Mouse (Mus musculus): Measurements from ENCODE around the gene Ttk.
A peak's percentile ranks its signal among the peaks of the same experiment; 100 is the strongest.

The Ttk gene

GRCm38 (mm10) chr9:83833811-83834747 is at the start of gene Ttk:
Gene Ttk (plus strand): TSS chr9:83834689.
- DNase-seq (ENCODE audit: low spot score in 2 of 2): peak; percentile 86 to 90

DNA sequence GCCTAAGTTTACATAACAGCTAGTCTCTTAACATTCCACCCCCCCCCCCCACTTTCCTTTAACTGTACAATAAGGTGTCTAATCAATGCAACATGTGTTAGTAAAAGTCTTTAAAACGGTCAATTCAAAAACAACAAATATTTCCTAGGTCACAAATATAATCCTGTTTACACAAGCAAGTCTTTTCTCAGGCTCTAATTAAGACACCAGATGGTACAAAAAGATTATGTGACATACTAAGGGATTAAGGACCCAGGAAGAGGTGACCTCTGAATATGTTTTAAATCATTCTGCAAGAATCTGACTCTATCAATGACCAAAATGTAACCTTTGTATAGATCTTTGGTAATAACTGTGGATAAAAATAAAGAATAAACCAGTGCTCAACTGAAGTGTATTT is 49.0 kb upstream of the Ttk start:
- no peak for DNase-seq (ENCODE audit: low spot score in 2 of 2)

DNA sequence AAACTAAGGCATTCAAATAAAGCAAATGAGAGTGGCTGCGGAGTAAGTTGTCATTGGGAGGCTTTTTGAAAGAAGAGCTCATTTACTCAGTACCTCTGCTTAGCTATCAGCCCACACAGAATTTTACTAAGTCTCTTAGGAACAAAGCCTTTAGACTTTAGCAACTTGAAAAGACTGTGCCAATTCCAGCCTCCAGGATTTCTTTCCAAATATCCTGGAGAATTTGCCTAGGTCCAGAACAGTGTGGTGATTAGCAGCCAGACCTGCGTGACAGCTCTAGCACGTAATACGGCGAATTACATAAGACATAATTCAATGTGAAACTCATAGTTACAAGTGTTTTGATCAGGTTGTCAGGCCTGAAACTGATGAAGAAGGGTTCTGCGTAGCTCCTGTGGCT is 45.2 kb upstream of the Ttk start:
- DNase-seq (ENCODE audit: low spot score in 2 of 2): no peak

DNA sequence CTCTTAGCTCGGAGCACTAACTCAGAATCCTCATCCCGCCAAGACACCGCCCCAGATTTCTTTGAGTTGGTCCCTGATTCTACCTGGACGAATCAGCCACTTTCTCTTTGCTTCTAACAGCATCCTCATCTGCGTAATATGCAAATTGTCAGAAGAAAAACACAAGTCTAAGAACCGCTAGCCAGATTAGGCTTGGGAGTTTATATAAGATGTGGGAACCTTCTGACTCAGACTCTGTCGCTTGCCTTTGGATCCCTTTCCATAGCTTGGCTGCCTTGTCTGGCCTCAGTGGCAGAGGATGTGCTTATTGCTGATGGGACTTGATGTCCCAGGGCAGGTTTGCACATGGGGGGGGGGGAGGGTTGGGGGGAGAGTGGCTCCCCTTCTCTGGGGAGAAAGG is 37.6 kb upstream of the Ttk start:
- DNase-seq (ENCODE audit: low spot score in 2 of 2): no peak

DNA sequence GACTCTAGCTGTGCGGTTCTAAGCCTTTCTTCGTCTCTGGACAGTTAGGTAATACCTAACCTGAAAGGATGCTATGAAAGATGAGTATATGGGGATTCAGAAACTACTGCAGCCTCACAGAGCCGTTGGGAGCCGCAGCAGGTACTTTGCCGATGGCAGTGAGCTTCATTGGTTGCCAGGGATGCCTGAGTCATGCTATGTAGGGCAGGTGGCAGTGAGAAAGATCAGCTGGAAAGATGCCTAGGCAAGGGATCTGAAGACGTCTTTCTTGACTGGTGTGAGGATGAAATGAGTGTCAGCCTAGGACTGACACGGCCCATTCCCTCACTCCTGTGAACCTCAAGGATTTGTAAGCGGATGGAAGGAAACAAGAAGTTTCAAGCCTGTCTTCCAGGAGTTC is 36.6 kb upstream of the Ttk start:
- no peak for DNase-seq (ENCODE audit: low spot score in 2 of 2)

GRCm38 (mm10) chr9:83804341-83804740 is 30.1 kb upstream of the Ttk start:
- DNase-seq (ENCODE audit: low spot score in 2 of 2): no peak

- DNase-seq (ENCODE audit: low spot score in 2 of 2): peak; percentile 36 to 46
Observed at GRCm38 (mm10) chr9:83805164-83805976, 29.1 kb upstream of the Ttk start.

GRCm38 (mm10) chr9:83805977-83806815 is 28.3 kb upstream of the Ttk start, which contains the start of gene Elovl4:
Gene Elovl4 (minus strand): TSS chr9:83806277.
- peak; percentile 79 to 87 for DNase-seq (ENCODE audit: low spot score in 2 of 2)

- no peak for DNase-seq (ENCODE audit: low spot score in 2 of 2)
Observed at GRCm38 (mm10) chr9:83807562-83807961, 26.9 kb upstream of the Ttk start.

GRCm38 (mm10) chr9:83819188-83819587 is 15.3 kb upstream of the Ttk start:
- no peak for DNase-seq (ENCODE audit: low spot score in 2 of 2)

DNA sequence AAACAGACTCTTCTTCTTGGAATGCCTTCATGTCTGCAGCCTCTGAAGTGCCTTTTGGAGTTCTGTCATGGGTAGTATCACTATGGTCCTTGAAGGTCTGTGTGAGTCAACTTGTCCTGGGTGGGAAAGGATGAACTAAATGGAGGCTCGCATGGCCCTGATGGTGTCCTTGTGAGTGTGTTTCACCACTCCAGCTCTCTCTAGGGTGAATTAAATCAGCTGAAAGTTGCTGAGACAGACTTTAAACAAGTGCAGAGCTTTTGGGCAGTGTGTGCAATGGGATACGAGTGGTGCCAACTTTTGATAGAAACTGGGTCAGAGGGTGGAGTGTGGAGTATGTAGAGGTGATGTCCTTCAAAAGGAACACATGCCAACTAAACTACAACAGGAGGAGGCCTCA is 13.5 kb upstream of the Ttk start:
- no peak for DNase-seq (ENCODE audit: low spot score in 2 of 2)

DNA sequence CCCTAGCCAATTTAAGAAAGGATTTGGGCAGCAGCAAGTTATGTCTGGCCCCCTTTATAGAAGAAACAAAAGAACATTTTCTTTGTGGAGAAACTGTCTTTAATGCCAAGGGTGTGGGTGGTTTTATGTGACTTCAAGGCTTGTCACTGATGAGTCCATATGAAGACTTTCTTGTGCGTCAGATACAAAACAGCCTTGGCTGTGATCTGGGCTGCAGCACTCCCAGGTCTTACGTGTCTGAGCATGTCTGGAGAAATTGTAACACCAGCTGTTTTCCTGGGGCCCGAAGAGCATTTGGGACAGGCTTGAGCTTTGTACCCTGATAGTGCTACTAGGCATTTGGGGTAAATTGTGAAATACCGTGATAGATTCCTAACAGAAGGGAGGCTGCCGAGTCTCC is 11.6 kb upstream of the Ttk start:
- no peak for DNase-seq (ENCODE audit: low spot score in 2 of 2)

GRCm38 (mm10) chr9:83829896-83830295 is 4.6 kb upstream of the Ttk start:
- DNase-seq (ENCODE audit: low spot score in 2 of 2): no peak

DNA sequence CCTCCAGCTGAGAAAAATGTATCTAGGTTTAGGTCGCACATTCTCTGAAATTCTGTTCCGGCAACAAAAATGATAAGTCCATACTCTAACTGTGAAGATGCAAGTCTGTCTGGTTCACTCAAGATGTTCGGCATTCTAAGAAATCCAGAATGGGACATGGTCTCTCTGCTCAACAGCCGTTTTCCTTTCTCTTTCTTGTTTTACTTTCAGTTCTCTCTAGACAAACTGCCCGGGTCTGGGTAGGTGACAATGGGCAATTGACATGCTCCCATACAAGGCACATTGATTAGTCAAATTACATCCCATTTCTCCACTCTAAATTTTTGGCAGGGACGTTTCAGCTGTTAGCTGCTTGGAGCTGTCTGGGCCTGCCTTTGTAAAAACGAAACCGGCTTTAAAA is 3.3 kb upstream of the Ttk start:
- no peak for DNase-seq (ENCODE audit: low spot score in 2 of 2)

DNA sequence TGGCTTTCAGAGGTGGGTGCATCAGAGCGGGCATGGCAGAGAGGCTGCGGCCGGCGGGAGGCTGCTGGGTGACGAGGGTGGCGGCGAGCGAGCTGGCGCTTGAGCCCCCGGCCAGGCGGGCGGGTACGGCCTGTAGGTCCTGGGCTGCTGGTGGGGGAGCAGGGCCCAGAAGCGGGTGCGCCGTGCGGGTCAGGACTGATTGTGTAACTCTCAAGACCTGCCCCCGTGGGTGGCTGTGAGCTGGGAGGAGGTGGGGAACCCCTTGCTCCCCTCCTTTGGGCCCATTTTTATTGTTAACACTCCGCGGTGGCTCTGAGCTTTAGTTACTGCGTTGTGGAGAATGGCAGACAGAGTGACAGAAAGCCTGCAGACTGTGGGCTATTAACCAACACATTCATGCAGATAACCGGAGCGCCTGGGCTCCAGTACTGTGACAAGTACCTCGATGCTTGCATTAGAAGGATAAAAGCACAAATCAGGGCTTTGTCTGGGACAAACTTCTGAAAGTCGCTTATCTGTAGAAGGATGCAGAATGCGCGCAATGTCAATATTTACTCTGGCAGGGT is 342 bp downstream of the Ttk start:
- no peak for DNase-seq (ENCODE audit: low spot score in 2 of 2)

DNA sequence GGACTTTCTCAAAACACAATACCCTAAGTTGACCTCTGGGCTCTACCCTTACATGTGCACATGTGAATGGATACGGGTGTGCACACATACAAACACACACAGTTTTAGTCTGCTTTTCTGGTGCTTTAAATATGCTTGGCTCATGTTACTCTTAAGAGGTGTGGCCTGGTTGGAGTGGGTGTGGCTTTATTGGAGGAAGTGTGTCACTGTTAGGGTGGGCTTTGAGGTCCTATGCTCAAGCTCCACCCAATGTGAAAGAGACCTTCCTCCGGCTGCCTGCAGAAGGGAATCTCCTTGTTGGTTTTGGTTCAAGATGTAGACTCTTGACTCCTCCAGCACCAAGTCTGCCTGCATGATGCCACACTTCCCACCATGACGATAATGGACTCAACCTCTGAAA is 18.0 kb downstream of the Ttk start:
- no peak for DNase-seq (ENCODE audit: low spot score in 2 of 2)

GRCm38 (mm10) chr9:83865165-83865564 is 30.7 kb downstream of the Ttk start:
- DNase-seq (ENCODE audit: low spot score in 2 of 2): no peak

- DNase-seq (ENCODE audit: low spot score in 2 of 2): no peak
Observed at GRCm38 (mm10) chr9:83882191-83882590, 47.7 kb downstream of the Ttk start.

GRCm38 (mm10) chr9:83886149-83886548 is 51.7 kb downstream of the Ttk start:
- no peak for DNase-seq (ENCODE audit: low spot score in 2 of 2)

- DNase-seq (ENCODE audit: low spot score in 2 of 2): no peak
Observed at GRCm38 (mm10) chr9:83888214-83888613, 53.7 kb downstream of the Ttk start.

GRCm38 (mm10) chr9:83893073-83893472 is 58.6 kb downstream of the Ttk start:
- DNase-seq (ENCODE audit: low spot score in 2 of 2): no peak

Data from frontal cortex, postnatal 10 days (tissue).